Mouse (Mus musculus): ENCODE data around the gene Itpr1. TPM values are rescaled to one million over a fixed set of nuclear protein-coding genes. Genes with fewer than 3 reads are reported as not detected.
"Not testable (repeated sequence)": the region's sequence is repeated elsewhere in the genome, so short reads cannot be mapped to it uniquely, and the experiment has no call there.

The Itpr1 gene
- polyA plus RNA-seq, 1 experiment from 2014 or later, result 9.0 TPM

- no peak for ATAC-seq
Observed at GRCm38 (mm10) chr6:108540441-108540840, 327.5 kb downstream of the Itpr1 start.

GRCm38 (mm10) chr6:108544917-108545316 lies 332.0 kb downstream of the Itpr1 start:
- no peaks in the 10 kb centered on the region for H3K4me1 ChIP-seq (replicated peaks)
- ATAC-seq, result no peak
- H3K27me3 ChIP-seq (replicated peaks), result no peaks in the 10 kb centered on the region
- no peaks in the 10 kb centered on the region for H3K36me3 ChIP-seq
- WGBS, result 82% methylated on average over 7 of the region's 7 CpGs
- no peak overlapping the region for H3K4me3 ChIP-seq (replicated peaks)
- H3K27ac ChIP-seq, result no peak overlapping the region
- H3K9me3 ChIP-seq, result no peaks in the 10 kb centered on the region
- no peak overlapping the region for H3K9ac ChIP-seq
- H3K4me2 ChIP-seq (replicated peaks), result no peak overlapping the region

More at GRCm38 (mm10) chr6:108540441-108540840, 327.5 kb downstream of the Itpr1 start:
- no peaks in the 10 kb centered on the region for H3K36me3 ChIP-seq
- H3K9ac ChIP-seq, result no peak overlapping the region
- H3K27me3 ChIP-seq (replicated peaks), result no peaks in the 10 kb centered on the region
- no peak overlapping the region for H3K27ac ChIP-seq
- H3K4me3 ChIP-seq (replicated peaks), result no peak overlapping the region
- WGBS, result 87% methylated on average over 6 of the region's 6 CpGs
- 0 out of 2 replicates have a peak, but pooled peaks cover 11% of the 10 kb centered on the region for H3K4me1 ChIP-seq (replicated peaks)
- H3K9me3 ChIP-seq, result no peaks in the 10 kb centered on the region
- no peak overlapping the region for H3K4me2 ChIP-seq (replicated peaks)

GRCm38 (mm10) chr6:108545464-108545863 lies 332.6 kb downstream of the Itpr1 start:
- H3K36me3 ChIP-seq, result no peaks in the 10 kb centered on the region
- no peaks in the 10 kb centered on the region for H3K9me3 ChIP-seq
- no peak for ATAC-seq
- H3K9ac ChIP-seq, result no peak overlapping the region
- H3K27me3 ChIP-seq (replicated peaks), result no peaks in the 10 kb centered on the region
- 88% methylated on average over 5 of the region's 5 CpGs for WGBS
- H3K4me1 ChIP-seq (replicated peaks), result no peaks in the 10 kb centered on the region
- no peak overlapping the region for H3K27ac ChIP-seq
- H3K4me2 ChIP-seq (replicated peaks), result no peak overlapping the region
- H3K4me3 ChIP-seq (replicated peaks), result no peak overlapping the region

GRCm38 (mm10) chr6:108548413-108548812 lies 335.5 kb downstream of the Itpr1 start:
- Histone ChIP-seq H3K27ac (no peak overlapping the region), H3K36me3 (no peaks in the 10 kb centered on the region), H3K9me3 (no peaks in the 10 kb centered on the region), H3K4me1 (replicated peaks) (no peaks in the 10 kb centered on the region), H3K9ac (no peak overlapping the region), H3K27me3 (replicated peaks) (no peaks in the 10 kb centered on the region), H3K4me2 (replicated peaks) (no peak overlapping the region), H3K4me3 (replicated peaks) (no peak overlapping the region)
- no peak for ATAC-seq
- 90% methylated on average over 3 of the region's 3 CpGs for WGBS

- no peaks in the 10 kb centered on the region for H3K36me3 ChIP-seq
- H3K4me3 ChIP-seq (replicated peaks), result no peak overlapping the region
- H3K9me3 ChIP-seq, result no peaks in the 10 kb centered on the region
- WGBS, result 77% methylated on average over 6 of the region's 6 CpGs
- H3K9ac ChIP-seq, result no peak overlapping the region
- H3K27ac ChIP-seq, result no peak overlapping the region
- H3K4me2 ChIP-seq (replicated peaks), result no peak overlapping the region
- no peak for ATAC-seq
- no peaks in the 10 kb centered on the region for H3K4me1 ChIP-seq (replicated peaks)
- H3K27me3 ChIP-seq (replicated peaks), result no peaks in the 10 kb centered on the region
Observed at GRCm38 (mm10) chr6:108549495-108549935, 336.6 kb downstream of the Itpr1 start.

- H3K27me3 ChIP-seq (replicated peaks), result no peaks in the 10 kb centered on the region
- no peaks in the 10 kb centered on the region for H3K9me3 ChIP-seq
- no peak overlapping the region for H3K27ac ChIP-seq
- no peak overlapping the region for H3K9ac ChIP-seq
- H3K4me2 ChIP-seq (replicated peaks), result no peak overlapping the region
- no peaks in the 10 kb centered on the region for H3K4me1 ChIP-seq (replicated peaks)
- H3K36me3 ChIP-seq, result no peaks in the 10 kb centered on the region
- WGBS, result 92% methylated on average over 12 of the region's 12 CpGs
- H3K4me3 ChIP-seq (replicated peaks), result no peak overlapping the region
- ATAC-seq, result no peak
Observed at GRCm38 (mm10) chr6:108551725-108552620, 339.1 kb downstream of the Itpr1 start.

GRCm38 (mm10) chr6:108553013-108553412 lies 340.1 kb downstream of the Itpr1 start:
- Histone ChIP-seq H3K9me3 (no peaks in the 10 kb centered on the region), H3K27ac (no peak overlapping the region), H3K4me1 (replicated peaks) (no peaks in the 10 kb centered on the region), H3K36me3 (no peaks in the 10 kb centered on the region), H3K27me3 (replicated peaks) (no peaks in the 10 kb centered on the region), H3K4me3 (replicated peaks) (no peak overlapping the region), H3K4me2 (replicated peaks) (no peak overlapping the region), H3K9ac (no peak overlapping the region)
- ATAC-seq, result no peak
- 88% methylated on average over 3 of the region's 3 CpGs for WGBS

GRCm38 (mm10) chr6:108553536-108553935 lies 340.6 kb downstream of the Itpr1 start:
- H3K27ac ChIP-seq, result no peak overlapping the region
- no peak overlapping the region for H3K4me2 ChIP-seq (replicated peaks)
- H3K4me1 ChIP-seq (replicated peaks), result no peaks in the 10 kb centered on the region
- no peak overlapping the region for H3K9ac ChIP-seq
- WGBS, result 87% methylated on average over 4 of the region's 4 CpGs
- ATAC-seq, result no peak
- no peak overlapping the region for H3K4me3 ChIP-seq (replicated peaks)
- no peaks in the 10 kb centered on the region for H3K36me3 ChIP-seq
- H3K27me3 ChIP-seq (replicated peaks), result no peaks in the 10 kb centered on the region
- no peaks in the 10 kb centered on the region for H3K9me3 ChIP-seq

GRCm38 (mm10) chr6:108554389-108554788 lies 341.5 kb downstream of the Itpr1 start:
- no peak for ATAC-seq
- Histone ChIP-seq H3K4me3 (replicated peaks) (no peak overlapping the region), H3K27ac (no peak overlapping the region), H3K4me1 (replicated peaks) (no peaks in the 10 kb centered on the region), H3K4me2 (replicated peaks) (no peak overlapping the region), H3K9me3 (no peaks in the 10 kb centered on the region), H3K36me3 (no peaks in the 10 kb centered on the region), H3K9ac (no peak overlapping the region), H3K27me3 (replicated peaks) (no peaks in the 10 kb centered on the region)
- WGBS, result 94% methylated on average over 4 of the region's 4 CpGs

- Histone ChIP-seq H3K36me3 (no peaks in the 10 kb centered on the region), H3K4me1 (replicated peaks) (no peaks in the 10 kb centered on the region), H3K9ac (no peak overlapping the region), H3K27ac (no peak overlapping the region), H3K4me3 (replicated peaks) (no peak overlapping the region), H3K27me3 (replicated peaks) (no peaks in the 10 kb centered on the region), H3K4me2 (replicated peaks) (no peak overlapping the region), H3K9me3 (no peaks in the 10 kb centered on the region)
- ATAC-seq, result no peak
- 80% methylated on average over 5 of the region's 5 CpGs for WGBS
Observed at GRCm38 (mm10) chr6:108554878-108555277, 342.0 kb downstream of the Itpr1 start.

- 88% methylated on average over 4 of the region's 4 CpGs for WGBS
- no peak overlapping the region for H3K4me2 ChIP-seq (replicated peaks)
- no peaks in the 10 kb centered on the region for H3K36me3 ChIP-seq
- no peaks in the 10 kb centered on the region for H3K4me1 ChIP-seq (replicated peaks)
- no peak overlapping the region for H3K27ac ChIP-seq
- H3K9me3 ChIP-seq, result no peaks in the 10 kb centered on the region
- no peaks in the 10 kb centered on the region for H3K27me3 ChIP-seq (replicated peaks)
- H3K9ac ChIP-seq, result no peak overlapping the region
- ATAC-seq, result no peak
- no peak overlapping the region for H3K4me3 ChIP-seq (replicated peaks)
Observed at GRCm38 (mm10) chr6:108557576-108558322, 344.9 kb downstream of the Itpr1 start.

- H3K36me3 ChIP-seq; H3K9ac ChIP-seq; H3K4me3 ChIP-seq (replicated peaks); H3K9me3 ChIP-seq; ATAC-seq; H3K27ac ChIP-seq; H3K27me3 ChIP-seq (replicated peaks); H3K4me2 ChIP-seq (replicated peaks); H3K4me1 ChIP-seq (replicated peaks): not testable (repeated sequence)
- WGBS, result 87% methylated on average over 4 of the region's 4 CpGs
Observed at GRCm38 (mm10) chr6:108559226-108559625, 346.3 kb downstream of the Itpr1 start.

Data from intestine, embryonic 15.5 days (tissue).